ENCODE assay signal across 25 mouse cellular contexts in genomic region chr13:59734347-59734746, GRCm38 (mm10). TPM values are rescaled to one million over a fixed set of nuclear protein-coding genes. Genes with fewer than 3 reads are reported as not detected.
DNase-seq lines count a peak whose midpoint lies in the region; ATAC-seq lines count a peak whose summit lies in the region.
"Not testable (repeated sequence)": the region's sequence is repeated elsewhere in the genome, so short reads cannot be mapped to it uniquely, and the experiment has no call there.
"Had no signal": no experiment of that assay in that cellular context is flagged by ENCODE, and none has a peak within 500 bp of the region (broad histone marks: within the 10 kb centered on the region; RNA-seq: fewer than 3 reads in every experiment).

No protein-coding gene starts in this region.

- not testable (repeated sequence) for H3K27ac ChIP-seq in intestine, embryonic 16.5 days (ENCODE audit: low read length)
- peak overlapping the region; percentile 96 for H3K27ac ChIP-seq in liver, embryonic 12.5 days

- H3K9ac ChIP-seq in intestine, embryonic 16.5 days (ENCODE audit: low read depth, low read length) = not testable (repeated sequence)
- H3K9ac ChIP-seq in liver, embryonic 12.5 days = peak overlapping the region; percentile 42; the same call in 1 of the 2 replicates

- H3K4me1 ChIP-seq in erythroblast, embryonic 14.5 days (ENCODE audit: control insufficient read depth) = peaks cover 91% of the 10 kb centered on the region
- not testable (repeated sequence) for H3K4me1 ChIP-seq in intestine, embryonic 16.5 days (ENCODE audit: control insufficient read depth, insufficient read depth, low read length)
- peaks cover 86% of the 10 kb centered on the region for H3K4me1 ChIP-seq in liver, embryonic 12.5 days

- peak overlapping the region; percentile 26 for H3K4me3 ChIP-seq in erythroblast, embryonic 14.5 days (replicated peaks)
- H3K4me3 ChIP-seq in intestine, embryonic 16.5 days (ENCODE audit: low read length) = not testable (repeated sequence)
- 0 out of 2 replicates have a peak overlapping the region, but pooled peaks have one; percentile 1 for H3K4me3 ChIP-seq in liver, embryonic 12.5 days

- not testable (repeated sequence) for H3K4me2 ChIP-seq in intestine, embryonic 16.5 days (ENCODE audit: low read depth, low read length)
- peak overlapping the region; percentile 50 for H3K4me2 ChIP-seq in liver, embryonic 12.5 days

- peak; percentile 56 for DNase-seq in ES-CJ7 (ENCODE audit: low read depth, low spot score)
- DNase-seq in R1 (ENCODE audit: low read depth, low spot score) = peak; percentile 58
- peak; percentile 23 for DNase-seq in lung, postnatal 36 days
- peak; percentile 49 for DNase-seq in testis, postnatal 10 days (ENCODE audit: low spot score)

- H3K36me3 ChIP-seq in erythroblast, embryonic 14.5 days (ENCODE audit: control insufficient read depth); intestine, embryonic 16.5 days (ENCODE audit: control insufficient read depth, insufficient read depth, low read length); liver, embryonic 12.5 days: not testable (repeated sequence)

- 34% methylated on average over 6 of the region's 6 CpGs for WGBS in intestine, embryonic 16.5 days
- 11% methylated on average over 6 of the region's 6 CpGs for WGBS in liver, embryonic 12.5 days (ENCODE audit: insufficient replicate concordance)

- ATAC-seq in intestine, embryonic 16.5 days = peak; percentile 47
- not testable (repeated sequence) for ATAC-seq in liver, embryonic 12.5 days

- not testable (repeated sequence) for H3K9me3 ChIP-seq in erythroblast, embryonic 14.5 days (ENCODE audit: control insufficient read depth, low read length); intestine, embryonic 16.5 days (ENCODE audit: control insufficient read depth, low read length); liver, embryonic 12.5 days (replicated peaks)

- not testable (repeated sequence) for H3K27me3 ChIP-seq in erythroblast, embryonic 14.5 days (ENCODE audit: control insufficient read depth); intestine, embryonic 16.5 days (replicated peaks; ENCODE audit: control insufficient read depth, insufficient read depth, low read length); liver, embryonic 12.5 days (replicated peaks)

RNA-seq across cellular contexts. Expression of gene Spata31d1d, which starts 2.8 kb away (rescaled TPM):
- 0.02 TPM in 1 of 2 replicates, not detected in the other for polyA plus RNA-seq in erythroblast, embryonic 14.5 days (2012)
- polyA plus RNA-seq in intestine, embryonic 16.5 days (2015; fragmentation: Nextera tagmentation; extraction: Ambion mirVana) = not detected in 2 replicates
- not detected in 2 replicates for polyA plus RNA-seq in liver, embryonic 12.5 days (2016; fragmentation: Nextera tagmentation; extraction: Ambion mirVana)
- polyA plus RNA-seq: activated CD4-positive, CD25-positive, alpha-beta regulatory T cell, adult 4 months; adrenal gland, adult 2 months; C2C12; embryonic facial prominence, embryonic 11.5 days; forebrain, embryonic 14.5 days; heart, embryonic 11.5 days; heart, embryonic 16.5 days; hindbrain, embryonic 12.5 days; hindbrain, postnatal 0 days; kidney, embryonic 16.5 days; limb, embryonic 12.5 days; liver, postnatal 0 days; lung, embryonic 16.5 days; midbrain, embryonic 12.5 days; midbrain, postnatal 0 days; myocyte; neural tube, embryonic 12.5 days; spleen, adult 2 months had no signal

RNA-seq across cellular contexts. Expression of gene 1700014D04Rik, which starts 12.2 kb away (rescaled TPM):
- 0.09 TPM in 1 of 2 replicates, not detected in the other for polyA plus RNA-seq in erythroblast, embryonic 14.5 days (2012)
- polyA plus RNA-seq in intestine, embryonic 16.5 days (2015; fragmentation: Nextera tagmentation; extraction: Ambion mirVana) = not detected in 2 replicates
- not detected in 2 replicates for polyA plus RNA-seq in liver, embryonic 12.5 days (2016; fragmentation: Nextera tagmentation; extraction: Ambion mirVana)
- polyA plus RNA-seq: activated CD4-positive, CD25-positive, alpha-beta regulatory T cell, adult 4 months; adrenal gland, adult 2 months; embryonic facial prominence, embryonic 11.5 days; forebrain, embryonic 14.5 days; heart, embryonic 11.5 days; heart, embryonic 16.5 days; hindbrain, embryonic 12.5 days; kidney, embryonic 16.5 days; liver, postnatal 0 days; midbrain, embryonic 12.5 days; myocyte had no signal

RNA-seq across cellular contexts. Expression of gene Spata31d1b, which starts 22.3 kb away (rescaled TPM):
- polyA plus RNA-seq in erythroblast, embryonic 14.5 days (2012) = not detected in 2 replicates
- not detected in 2 replicates for polyA plus RNA-seq in intestine, embryonic 16.5 days (2015; fragmentation: Nextera tagmentation; extraction: Ambion mirVana)
- not detected in 2 replicates for polyA plus RNA-seq in liver, embryonic 12.5 days (2016; fragmentation: Nextera tagmentation; extraction: Ambion mirVana)
- polyA plus RNA-seq: activated CD4-positive, CD25-positive, alpha-beta regulatory T cell, adult 4 months; adrenal gland, adult 2 months; C2C12; embryonic facial prominence, embryonic 11.5 days; forebrain, embryonic 14.5 days; heart, embryonic 11.5 days; heart, embryonic 16.5 days; hindbrain, embryonic 12.5 days; hindbrain, postnatal 0 days; kidney, embryonic 16.5 days; limb, embryonic 12.5 days; liver, postnatal 0 days; lung, embryonic 16.5 days; midbrain, embryonic 12.5 days; midbrain, postnatal 0 days; myocyte; neural tube, embryonic 12.5 days; spleen, adult 2 months had no signal

RNA-seq across cellular contexts. Expression of gene Spata31d1a, which starts 24.2 kb away (rescaled TPM):
- not detected in 2 replicates for polyA plus RNA-seq in erythroblast, embryonic 14.5 days (2012)
- polyA plus RNA-seq in intestine, embryonic 16.5 days (2015; fragmentation: Nextera tagmentation; extraction: Ambion mirVana) = not detected in 2 replicates
- polyA plus RNA-seq in liver, embryonic 12.5 days (2016; fragmentation: Nextera tagmentation; extraction: Ambion mirVana) = 0.05 TPM in 1 of 2 replicates, not detected in the other
- polyA plus RNA-seq: activated CD4-positive, CD25-positive, alpha-beta regulatory T cell, adult 4 months; adrenal gland, adult 2 months; C2C12; embryonic facial prominence, embryonic 11.5 days; forebrain, embryonic 14.5 days; heart, embryonic 11.5 days; heart, embryonic 16.5 days; kidney, embryonic 16.5 days; limb, embryonic 12.5 days; lung, embryonic 16.5 days; midbrain, postnatal 0 days; myocyte; neural tube, embryonic 12.5 days; spleen, adult 2 months had no signal

RNA-seq across cellular contexts. Expression of gene Isca1, which starts 35.3 kb away (rescaled TPM):
- 62.3 and 68.6 TPM in 2 replicates for polyA plus RNA-seq in erythroblast, embryonic 14.5 days (2012)
- polyA plus RNA-seq in intestine, embryonic 16.5 days (2015; fragmentation: Nextera tagmentation; extraction: Ambion mirVana) = 131 and 133 TPM in 2 replicates
- 216 and 223 TPM in 2 replicates for polyA plus RNA-seq in liver, embryonic 12.5 days (2016; fragmentation: Nextera tagmentation; extraction: Ambion mirVana)
